18 mouse cellular contexts compared by ENCODE assay signal in the genomic region with DNA sequence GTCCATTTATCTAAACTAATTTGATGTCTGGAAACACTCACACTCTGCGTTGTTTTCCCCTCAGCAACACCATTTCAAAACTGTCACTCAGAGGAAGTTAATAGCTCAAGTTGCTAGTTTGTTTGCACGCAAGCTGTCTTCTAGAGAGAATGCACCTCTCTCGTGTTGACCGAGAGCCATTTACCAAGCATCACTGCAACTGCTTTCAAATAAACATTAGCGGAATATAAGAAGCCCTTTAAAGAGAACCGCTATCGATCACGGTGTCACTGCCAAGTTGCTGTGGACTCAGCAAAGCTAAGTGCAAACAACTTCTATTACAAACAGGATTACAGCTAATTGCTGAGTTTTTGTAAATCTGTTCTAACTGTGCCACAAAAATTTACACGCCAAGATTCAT.
"Had no signal": no experiment of that assay in that cellular context is flagged by ENCODE, and none has a peak within 500 bp of the region (broad histone marks: within the 10 kb centered on the region; RNA-seq: fewer than 3 reads in every experiment).

No protein-coding gene starts in this region.

- H3K27ac ChIP-seq: midbrain, embryonic 10.5 days; midbrain, embryonic 12.5 days; neural tube, embryonic 13.5 days; neural tube, embryonic 15.5 days had no signal

- H3K9ac ChIP-seq: midbrain, embryonic 12.5 days; neural tube, embryonic 13.5 days; neural tube, embryonic 15.5 days had no signal

- H3K9me3 ChIP-seq: midbrain, embryonic 10.5 days; midbrain, embryonic 12.5 days; neural tube, embryonic 13.5 days; neural tube, embryonic 15.5 days had no signal

- H3K4me1 ChIP-seq: midbrain, embryonic 10.5 days; midbrain, embryonic 12.5 days had no signal

- H3K4me2 ChIP-seq: midbrain, embryonic 12.5 days; neural tube, embryonic 13.5 days; neural tube, embryonic 15.5 days had no signal

- H3K4me3 ChIP-seq: midbrain, embryonic 10.5 days; midbrain, embryonic 12.5 days; myocyte; neural tube, embryonic 13.5 days; neural tube, embryonic 15.5 days had no signal

- ATAC-seq: midbrain, embryonic 16.5 days had no signal

- DNase-seq: lung, adult 18-20 months; lung, postnatal 10 days; lung, postnatal 4 days; midbrain, embryonic 14.5 days; retina, postnatal 1 day; right cerebral cortex, adult 18-20 months; right cerebral cortex, postnatal 25 days; right cerebral cortex, postnatal 4 days; spleen, adult 18-20 months; thymus, adult 18-20 months; thymus, postnatal 14 days; thymus, postnatal 36 days had no signal

- H3K36me3 ChIP-seq: midbrain, embryonic 10.5 days; midbrain, embryonic 12.5 days; neural tube, embryonic 13.5 days; neural tube, embryonic 15.5 days had no signal

- H3K27me3 ChIP-seq: midbrain, embryonic 12.5 days; neural tube, embryonic 15.5 days had no signal
